Mouse (Mus musculus) heart, embryonic 15.5 days (tissue): ENCODE data around the gene Ttc7b. TPM values are rescaled to one million over a fixed set of nuclear protein-coding genes. Genes with fewer than 3 reads are reported as not detected.

ENCODE experiments used
- ATAC-seq: fragments of 200-750 bp; cut with Nextera tagmentation; replicated peaks from 2 replicates; pipeline ENCODE4 v1.8.0; 2017; ENCODE audit warnings: low read depth, moderate TSS enrichment; ENCODE audit not compliant: insufficient number of reproducible peaks, insufficient read depth, low FRiP score
- H3K27ac ChIP-seq: fragments of 300-500 bp; sonication (generic); 2 replicates; pipeline ENCODE4 v1.5.1; 2015; ENCODE audit warnings: mild to moderate bottlenecking, inconsistent platforms
- H3K27me3 ChIP-seq: fragments of 300-500 bp; sonication (generic); 2 replicates; pipeline ENCODE4 v1.6.1; 2015; ENCODE audit warnings: inconsistent platforms
- H3K36me3 ChIP-seq: fragments of 300-500 bp; sonication (generic); 2 replicates; pipeline ENCODE4 v1.6.1; 2015; ENCODE audit warnings: mild to moderate bottlenecking, inconsistent platforms
- H3K4me1 ChIP-seq: fragments of 300-500 bp; sonication (generic); replicated peaks from 2 replicates; pipeline ENCODE4 v1.6.1; 2015; ENCODE audit warnings: inconsistent platforms
- H3K4me2 ChIP-seq: fragments of 300-500 bp; sonication (generic); 2 replicates; pipeline ENCODE4 v1.6.1; 2015; ENCODE audit warnings: inconsistent platforms, mild to moderate bottlenecking, moderate library complexity
- H3K4me3 ChIP-seq: fragments of 300-500 bp; sonication (generic); 2 replicates; pipeline ENCODE4 v1.5.1; 2015; ENCODE audit warnings: mild to moderate bottlenecking, inconsistent platforms
- H3K9ac ChIP-seq: fragments of 300-500 bp; sonication (generic); 2 replicates; pipeline ENCODE4 v1.6.1; 2015; ENCODE audit warnings: mild to moderate bottlenecking, inconsistent platforms
- H3K9me3 ChIP-seq: fragments of 300-500 bp; sonication (generic); replicated peaks from 2 replicates; pipeline ENCODE4 v1.6.1; 2016; ENCODE audit warnings: inconsistent platforms
- WGBS: fragments of 180-500 bp; shearing (Covaris S2); methylation state at CpG from one replicate; pipeline ENCODE4 v1.1.7; 2015; ENCODE audit warnings: mixed read lengths; 5-methylcytosine and 5-hydroxymethylcytosine counted together
- polyA plus RNA-seq: library from polyadenylated mRNA; unstranded; fragments of >200 nt; fragmentation: Nextera tagmentation; extraction: Ambion mirVana; gene quantifications from 2 replicates; pipeline ENCODE4 v1.2.1, GENCODE M21; 2015

Gene Ttc7b
- polyA plus RNA-seq, 1 experiment from 2014 or later, result 9.2 TPM

DNA sequence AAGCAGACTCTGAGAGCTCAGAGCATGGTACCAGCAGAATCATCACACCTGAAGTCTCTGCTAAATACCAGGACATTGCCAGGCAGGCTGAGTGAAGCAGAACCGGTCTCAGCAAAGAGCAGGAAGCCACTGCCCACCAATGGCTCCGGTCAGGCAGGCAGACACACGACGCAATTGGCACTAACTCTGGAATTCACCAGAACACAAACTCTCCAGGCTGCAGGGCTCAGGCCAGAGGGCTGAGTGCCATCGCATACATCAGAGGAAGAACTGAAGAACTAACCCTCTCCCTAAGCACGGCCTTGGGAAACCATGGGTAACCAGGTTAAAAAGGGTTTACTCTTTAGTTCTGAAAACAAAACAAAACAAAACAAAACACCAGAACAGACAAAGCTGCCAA, 73.5 kb downstream of the Ttc7b start:
- Histone ChIP-seq H3K9me3 (no peaks in the 10 kb centered on the region), H3K27me3 (no peaks in the 10 kb centered on the region), H3K27ac (no peak overlapping the region), H3K4me2 (no peak overlapping the region), H3K4me3 (no peak overlapping the region), H3K36me3 (no peaks in the 10 kb centered on the region), H3K9ac (no peak overlapping the region), H3K4me1 (peaks cover 29% of the 10 kb centered on the region)
- WGBS, result 47% methylated on average over 6 of the region's 6 CpGs
- ATAC-seq, result no peak

- H3K27ac ChIP-seq, result peak overlapping the region; percentile 26; the same call in 1 of the 2 replicates
- no peaks in the 10 kb centered on the region for H3K9me3 ChIP-seq
- no peaks in the 10 kb centered on the region for H3K27me3 ChIP-seq
- no peak overlapping the region for H3K4me3 ChIP-seq
- ATAC-seq, result no peak
- peaks cover 32% of the 10 kb centered on the region for H3K4me1 ChIP-seq
- H3K36me3 ChIP-seq, result no peaks in the 10 kb centered on the region; the same call in 1 of the 2 replicates
- WGBS, result 78% methylated on average over 7 of the region's 7 CpGs
- H3K9ac ChIP-seq, result no peak overlapping the region
- H3K4me2 ChIP-seq, result no peak overlapping the region
Observed at GRCm38 (mm10) chr12:100445686-100446085, 74.9 kb downstream of the Ttc7b start.

GRCm38 (mm10) chr12:100445271-100445670, 75.4 kb downstream of the Ttc7b start:
- ATAC-seq, result no peak
- 61% methylated on average over 6 of the region's 6 CpGs for WGBS
- Histone ChIP-seq H3K4me1 (peaks cover 36% of the 10 kb centered on the region), H3K27me3 (no peaks in the 10 kb centered on the region), H3K9ac (no peak overlapping the region), H3K36me3 (no peaks in the 10 kb centered on the region; the same call in 1 of the 2 replicates), H3K4me2 (no peak overlapping the region), H3K9me3 (no peaks in the 10 kb centered on the region), H3K27ac (0 out of 2 replicates have a peak overlapping the region, but pooled peaks have one; percentile 34), H3K4me3 (no peak overlapping the region)

GRCm38 (mm10) chr12:100444671-100445165, 75.9 kb downstream of the Ttc7b start:
- ATAC-seq, result no peak
- H3K4me1 ChIP-seq, result peaks cover 41% of the 10 kb centered on the region
- WGBS, result 88% methylated on average over 3 of the region's 3 CpGs
- no peaks in the 10 kb centered on the region for H3K27me3 ChIP-seq
- no peak overlapping the region for H3K4me2 ChIP-seq
- H3K36me3 ChIP-seq, result no peaks in the 10 kb centered on the region; the same call in 1 of the 2 replicates
- H3K9ac ChIP-seq, result no peak overlapping the region
- no peak overlapping the region for H3K4me3 ChIP-seq
- H3K9me3 ChIP-seq, result no peaks in the 10 kb centered on the region
- peak overlapping the region; percentile 34; the same call in 1 of the 2 replicates for H3K27ac ChIP-seq

- no peak overlapping the region for H3K9ac ChIP-seq
- H3K36me3 ChIP-seq, result no peaks in the 10 kb centered on the region; the same call in 1 of the 2 replicates
- WGBS, result 67% methylated on average over 6 of the region's 6 CpGs
- no peaks in the 10 kb centered on the region for H3K27me3 ChIP-seq
- peaks cover 46% of the 10 kb centered on the region for H3K4me1 ChIP-seq
- no peaks in the 10 kb centered on the region for H3K9me3 ChIP-seq
- ATAC-seq, result no peak
- H3K27ac ChIP-seq, result no peak overlapping the region
- H3K4me2 ChIP-seq, result no peak overlapping the region
- no peak overlapping the region for H3K4me3 ChIP-seq
Observed at GRCm38 (mm10) chr12:100443452-100443851, 77.2 kb downstream of the Ttc7b start.

GRCm38 (mm10) chr12:100441609-100442008, 79.0 kb downstream of the Ttc7b start:
- ATAC-seq, result no peak
- H3K4me2 ChIP-seq, result no peak overlapping the region
- WGBS, result 84% methylated on average over 4 of the region's 4 CpGs
- H3K4me1 ChIP-seq, result peaks cover 34% of the 10 kb centered on the region
- H3K36me3 ChIP-seq, result no peaks in the 10 kb centered on the region; the same call in 1 of the 2 replicates
- no peaks in the 10 kb centered on the region for H3K27me3 ChIP-seq
- no peak overlapping the region for H3K9ac ChIP-seq
- H3K9me3 ChIP-seq, result no peaks in the 10 kb centered on the region
- H3K27ac ChIP-seq, result no peak overlapping the region
- no peak overlapping the region for H3K4me3 ChIP-seq

- Histone ChIP-seq H3K4me3 (no peak overlapping the region), H3K27me3 (no peaks in the 10 kb centered on the region), H3K9ac (no peak overlapping the region), H3K4me1 (peaks cover 21% of the 10 kb centered on the region), H3K27ac (peak overlapping the region; percentile 69), H3K36me3 (no peaks in the 10 kb centered on the region; the same call in 1 of the 2 replicates), H3K9me3 (no peaks in the 10 kb centered on the region), H3K4me2 (no peak overlapping the region)
- WGBS, result 34% methylated on average over 3 of the region's 3 CpGs
- ATAC-seq, result no peak
Observed at GRCm38 (mm10) chr12:100439883-100440282, 80.7 kb downstream of the Ttc7b start.

DNA sequence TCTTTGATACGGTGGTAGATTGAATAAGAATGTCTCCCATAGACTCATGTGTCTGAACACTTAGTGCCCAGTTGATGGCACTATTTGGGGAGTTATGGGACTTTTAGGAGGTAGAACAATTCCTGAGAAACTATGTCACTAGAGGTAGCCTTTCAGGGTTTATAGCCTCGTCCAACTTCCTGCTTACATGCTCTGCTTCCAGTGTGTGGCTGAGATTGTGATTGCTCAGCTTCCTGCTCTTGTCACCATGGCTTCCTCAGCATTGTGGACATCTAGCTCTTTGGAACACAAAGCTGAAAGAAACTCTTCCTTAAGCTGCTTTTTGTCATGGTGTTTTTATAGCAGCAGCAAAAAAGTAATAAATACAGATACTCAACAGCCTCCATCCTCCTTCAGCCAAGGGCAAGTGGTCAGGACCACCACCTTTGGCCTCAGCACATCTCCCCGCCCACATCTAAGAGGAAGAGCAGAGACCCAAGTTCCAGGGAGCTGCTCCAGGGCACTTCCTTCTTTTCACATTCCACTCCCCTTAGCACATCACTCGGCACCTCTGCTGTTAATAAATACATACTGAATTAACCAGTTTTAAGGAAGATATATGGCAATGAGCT, 81.4 kb downstream of the Ttc7b start:
- no peaks in the 10 kb centered on the region for H3K27me3 ChIP-seq
- no peaks in the 10 kb centered on the region for H3K9me3 ChIP-seq
- H3K9ac ChIP-seq, result no peak overlapping the region
- 58% methylated on average over 4 of the region's 4 CpGs for WGBS
- peaks cover 17% of the 10 kb centered on the region for H3K4me1 ChIP-seq
- no peak overlapping the region for H3K4me2 ChIP-seq
- no peak overlapping the region for H3K4me3 ChIP-seq
- ATAC-seq, result peak; percentile 58; the same call in 1 of the 2 replicates
- peak overlapping the region; percentile 69 for H3K27ac ChIP-seq
- no peaks in the 10 kb centered on the region; the same call in 1 of the 2 replicates for H3K36me3 ChIP-seq

DNA sequence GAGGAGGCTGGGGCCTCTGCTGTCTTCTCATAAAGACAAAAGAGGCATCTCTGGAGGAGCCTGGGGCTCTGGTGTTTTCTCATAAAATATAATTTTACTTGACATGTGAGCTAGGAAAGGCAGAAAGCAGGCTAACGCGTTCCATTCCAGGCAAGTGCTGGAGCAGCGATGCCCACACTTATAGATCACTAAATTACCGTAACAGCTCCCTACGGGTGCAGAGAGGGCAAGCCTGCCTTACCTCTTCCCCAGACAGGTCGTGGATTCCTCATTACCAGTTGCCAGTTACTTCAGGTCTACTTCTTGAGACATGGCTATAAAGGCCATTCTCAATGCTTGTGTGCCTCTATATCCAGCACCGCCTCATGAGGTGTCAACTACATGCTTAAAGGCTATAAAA, 82.1 kb downstream of the Ttc7b start:
- H3K9ac ChIP-seq, result no peak overlapping the region
- 96% methylated on average over 7 of the region's 7 CpGs for WGBS
- H3K4me1 ChIP-seq, result peaks cover 17% of the 10 kb centered on the region
- H3K9me3 ChIP-seq, result no peaks in the 10 kb centered on the region
- H3K36me3 ChIP-seq, result no peaks in the 10 kb centered on the region; the same call in 1 of the 2 replicates
- H3K4me2 ChIP-seq, result no peak overlapping the region
- no peaks in the 10 kb centered on the region for H3K27me3 ChIP-seq
- no peak for ATAC-seq
- H3K27ac ChIP-seq, result peak overlapping the region; percentile 69; the same call in 1 of the 2 replicates
- H3K4me3 ChIP-seq, result no peak overlapping the region

- Histone ChIP-seq H3K27ac (no peak overlapping the region), H3K9ac (no peak overlapping the region), H3K4me1 (peaks cover 17% of the 10 kb centered on the region), H3K9me3 (no peaks in the 10 kb centered on the region), H3K27me3 (no peaks in the 10 kb centered on the region), H3K4me2 (no peak overlapping the region), H3K4me3 (no peak overlapping the region), H3K36me3 (no peaks in the 10 kb centered on the region; the same call in 1 of the 2 replicates)
- no peak for ATAC-seq
- 82% methylated on average over 5 of the region's 5 CpGs for WGBS
Observed at GRCm38 (mm10) chr12:100437862-100438261, 82.8 kb downstream of the Ttc7b start.

DNA sequence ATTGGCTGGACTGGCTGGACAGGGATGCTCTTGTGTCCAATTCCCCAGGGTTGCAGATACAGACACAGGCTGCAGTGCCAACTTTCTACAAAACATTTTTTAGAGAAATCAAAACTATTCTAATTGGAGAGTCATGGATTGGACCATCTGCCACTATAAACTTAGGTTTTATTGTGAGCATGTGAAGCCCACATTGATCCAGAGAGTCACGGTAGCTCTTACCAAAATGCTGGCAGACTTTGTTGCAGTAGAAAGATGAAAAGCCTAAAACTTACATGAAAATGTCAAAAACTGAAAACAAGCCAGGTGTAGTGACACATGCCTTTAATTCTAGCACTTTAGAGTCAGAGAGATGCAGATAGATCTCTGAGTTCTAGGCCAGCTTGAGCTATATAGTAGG, 84.9 kb downstream of the Ttc7b start:
- Histone ChIP-seq H3K4me2 (no peak overlapping the region), H3K9me3 (no peaks in the 10 kb centered on the region), H3K36me3 (no peaks in the 10 kb centered on the region), H3K9ac (no peak overlapping the region), H3K27me3 (no peaks in the 10 kb centered on the region), H3K4me1 (peaks cover 15% of the 10 kb centered on the region), H3K27ac (no peak overlapping the region), H3K4me3 (no peak overlapping the region)
- 95% methylated on average over 1 of the region's 1 CpGs for WGBS
- no peak for ATAC-seq

- Histone ChIP-seq H3K4me1 (no peaks in the 10 kb centered on the region), H3K9ac (no peak overlapping the region), H3K36me3 (no peaks in the 10 kb centered on the region), H3K4me2 (no peak overlapping the region), H3K27me3 (no peaks in the 10 kb centered on the region), H3K9me3 (no peaks in the 10 kb centered on the region), H3K27ac (no peak overlapping the region), H3K4me3 (no peak overlapping the region)
- no peak for ATAC-seq
- WGBS, result 76% methylated on average over 6 of the region's 6 CpGs
Observed at GRCm38 (mm10) chr12:100431830-100432229, 88.8 kb downstream of the Ttc7b start.
